Mouse (Mus musculus) embryonic facial prominence, embryonic 11.5 days (tissue): Measurements from ENCODE around the gene Tex264. TPM values are rescaled to one million over a fixed set of nuclear protein-coding genes. Genes with fewer than 3 reads are reported as not detected.
A peak's percentile ranks its signal among the peaks of the same experiment; 100 is the strongest.

Experiments
- ATAC-seq: fragments of 200-750 bp; cut with Nextera tagmentation; replicated peaks from 2 replicates; pipeline ENCODE4 v1.8.0; 2017; ENCODE audit warnings: low read depth; ENCODE audit not compliant: insufficient number of reproducible peaks, low FRiP score, low TSS enrichment
- DNase-seq: peaks from one replicate; pipeline ENCODE4 v3.0.0-alpha.2; 2015; ENCODE audit warnings: low spot score
- H3K27ac ChIP-seq: fragments of 300-500 bp; sonication (generic); replicated peaks from 2 replicates; pipeline ENCODE4 v1.5.1; 2014; ENCODE audit warnings: mild to moderate bottlenecking, low read depth, low read length, control low read depth
- H3K27me3 ChIP-seq: fragments of 300-500 bp; sonication (generic); 2 replicates; pipeline ENCODE4 v1.6.1; 2014; ENCODE audit warnings: mild to moderate bottlenecking, low read length, moderate library complexity, mixed read lengths; ENCODE audit not compliant: control insufficient read depth, insufficient read depth
- H3K36me3 ChIP-seq: fragments of 300-500 bp; sonication (generic); replicated peaks from 2 replicates; pipeline ENCODE4 v1.6.1; 2014; ENCODE audit warnings: low read depth, mild to moderate bottlenecking, low read length, moderate library complexity, mixed read lengths; ENCODE audit not compliant: control insufficient read depth, insufficient read depth
- H3K4me1 ChIP-seq: fragments of 300-500 bp; sonication (generic); 2 replicates; pipeline ENCODE4 v1.6.1; 2014; ENCODE audit warnings: low read length, mixed read lengths; ENCODE audit not compliant: control insufficient read depth, insufficient read depth
- H3K4me2 ChIP-seq: fragments of 300-500 bp; sonication (generic); 2 replicates; pipeline ENCODE4 v1.6.1; 2014; ENCODE audit warnings: low read depth, mild to moderate bottlenecking, control low read depth, low read length, moderate library complexity
- H3K4me3 ChIP-seq: fragments of 300-500 bp; sonication (generic); 2 replicates; pipeline ENCODE4 v1.5.1; 2014; ENCODE audit warnings: low read depth, low read length, control low read depth
- H3K9ac ChIP-seq: fragments of 300-500 bp; sonication (generic); replicated peaks from 2 replicates; pipeline ENCODE4 v1.6.1; 2014; ENCODE audit warnings: mild to moderate bottlenecking, control low read depth, low read length
- H3K9me3 ChIP-seq: fragments of 300-500 bp; sonication (generic); replicated peaks from 2 replicates; pipeline ENCODE4 v1.6.1; 2016; ENCODE audit warnings: mild to moderate bottlenecking, low read length, inconsistent platforms, mixed read lengths; ENCODE audit not compliant: control insufficient read depth
- WGBS: fragments of 180-500 bp; shearing (Covaris S2); extraction: QIAGEN DNeasy Blood & Tissue Kit; methylation state at CpG from one replicate; pipeline ENCODE4 v1.1.7; 2014; 5-methylcytosine and 5-hydroxymethylcytosine counted together
- polyA plus RNA-seq: library from polyadenylated mRNA; unstranded; fragments of >200 nt; fragmentation: Nextera tagmentation; extraction: Ambion mirVana; gene quantifications from 2 replicates; pipeline ENCODE4 v1.2.1, GENCODE M21; 2014

The Tex264 gene
- polyA plus RNA-seq, 1 experiment from 2014 or later: 32.1 TPM

- Histone ChIP-seq H3K27ac (no peak overlapping the region), H3K4me3 (no peak overlapping the region)
- DNase-seq: no peak
Measured at GRCm38 (mm10) chr9:106659935-106660334, 25.8 kb downstream of the Tex264 start.

GRCm38 (mm10) chr9:106659441-106659840 lies 26.3 kb downstream of the Tex264 start:
- no peak for DNase-seq
- H3K9ac ChIP-seq: no peak overlapping the region
- peaks cover 4% of the 10 kb centered on the region for H3K4me1 ChIP-seq
- no peak overlapping the region for H3K27ac ChIP-seq
- H3K4me3 ChIP-seq: no peak overlapping the region
- peaks cover 13% of the 10 kb centered on the region for H3K27me3 ChIP-seq
- no peak for ATAC-seq
- WGBS: 28% methylated on average over 7 of the region's 7 CpGs
- no peaks in the 10 kb centered on the region for H3K9me3 ChIP-seq
- no peaks in the 10 kb centered on the region; the same call in none of the 2 replicates for H3K36me3 ChIP-seq
- H3K4me2 ChIP-seq: no peak overlapping the region

More at GRCm38 (mm10) chr9:106659935-106660334, 25.8 kb downstream of the Tex264 start:
- Histone ChIP-seq H3K27me3 (peaks cover 8% of the 10 kb centered on the region), H3K4me1 (peaks cover 4% of the 10 kb centered on the region), H3K9ac (no peak overlapping the region), H3K4me2 (no peak overlapping the region), H3K9me3 (no peaks in the 10 kb centered on the region), H3K36me3 (no peaks in the 10 kb centered on the region; the same call in none of the 2 replicates)
- no peak for ATAC-seq
- 72% methylated on average over 1 of the region's 1 CpGs for WGBS

- no peaks in the 10 kb centered on the region; the same call in none of the 2 replicates for H3K36me3 ChIP-seq
- no peak for DNase-seq
- H3K27ac ChIP-seq: no peak overlapping the region
- WGBS: 54% methylated on average over 5 of the region's 5 CpGs
- no peak for ATAC-seq
- no peak overlapping the region for H3K4me2 ChIP-seq
- H3K9ac ChIP-seq: no peak overlapping the region
- H3K4me3 ChIP-seq: no peak overlapping the region
- H3K27me3 ChIP-seq: peaks cover 13% of the 10 kb centered on the region
- peaks cover 4% of the 10 kb centered on the region for H3K4me1 ChIP-seq
- H3K9me3 ChIP-seq: no peaks in the 10 kb centered on the region
Measured at GRCm38 (mm10) chr9:106657592-106657991, 28.1 kb downstream of the Tex264 start.

GRCm38 (mm10) chr9:106656820-106657219 lies 28.9 kb downstream of the Tex264 start:
- Histone ChIP-seq H3K27me3 (peaks cover 13% of the 10 kb centered on the region), H3K4me1 (peaks cover 4% of the 10 kb centered on the region), H3K36me3 (no peaks in the 10 kb centered on the region; the same call in 1 of the 2 replicates), H3K27ac (no peak overlapping the region), H3K9me3 (no peaks in the 10 kb centered on the region), H3K4me3 (no peak overlapping the region), H3K4me2 (no peak overlapping the region), H3K9ac (no peak overlapping the region)
- no peak for DNase-seq
- no peak for ATAC-seq
- WGBS: 33% methylated on average over 5 of the region's 5 CpGs

- Histone ChIP-seq H3K4me2 (peak within 1 kb of the TSS; percentile 67), H3K9ac (peak within 1 kb of the TSS; percentile 32; the same call in 1 of the 2 replicates), H3K9me3 (no peaks in the 10 kb centered on the region), H3K27ac (no peak within 1 kb of the TSS), H3K4me1 (peaks cover 4% of the 10 kb centered on the region), H3K36me3 (no peaks in the 10 kb centered on the region), H3K4me3 (peak within 1 kb of the TSS; percentile 28), H3K27me3 (peaks cover 13% of the 10 kb centered on the region)
- under 1% methylated on average over 37 of the region's 44 CpGs for WGBS
- ATAC-seq: peak; percentile 83
- peak; percentile 86 for DNase-seq
Measured at GRCm38 (mm10) chr9:106655884-106656720, 29.6 kb downstream of the Tex264 start, which contains the start of gene Grm2. TSS of gene Grm2 (minus strand) at chr9:106656082.

- no peak overlapping the region for H3K4me2 ChIP-seq
- peak; percentile 12 for DNase-seq
- peaks cover 4% of the 10 kb centered on the region for H3K4me1 ChIP-seq
- H3K27me3 ChIP-seq: peaks cover 13% of the 10 kb centered on the region
- H3K4me3 ChIP-seq: no peak overlapping the region
- WGBS: 83% methylated on average over 1 of the region's 1 CpGs
- H3K27ac ChIP-seq: no peak overlapping the region
- no peaks in the 10 kb centered on the region for H3K9me3 ChIP-seq
- no peak for ATAC-seq
- H3K36me3 ChIP-seq: no peaks in the 10 kb centered on the region
- H3K9ac ChIP-seq: no peak overlapping the region
Measured at GRCm38 (mm10) chr9:106652720-106653119, 33.0 kb downstream of the Tex264 start.

- no peak overlapping the region for H3K27ac ChIP-seq
- ATAC-seq: no peak
- H3K4me2 ChIP-seq: no peak overlapping the region
- H3K27me3 ChIP-seq: no peaks in the 10 kb centered on the region
- WGBS: 75% methylated on average over 27 of the region's 27 CpGs
- no peaks in the 10 kb centered on the region for H3K9me3 ChIP-seq
- H3K36me3 ChIP-seq: no peaks in the 10 kb centered on the region
- no peak for DNase-seq
- no peaks in the 10 kb centered on the region for H3K4me1 ChIP-seq
- H3K4me3 ChIP-seq: no peak overlapping the region
- no peak overlapping the region for H3K9ac ChIP-seq
Measured at GRCm38 (mm10) chr9:106647226-106647625, 38.5 kb downstream of the Tex264 start.

GRCm38 (mm10) chr9:106645684-106646271 lies 39.9 kb downstream of the Tex264 start:
- no peak for DNase-seq

More at GRCm38 (mm10) chr9:106645684-106646271, 39.9 kb downstream of the Tex264 start:
- Histone ChIP-seq H3K27ac (no peak overlapping the region), H3K27me3 (no peaks in the 10 kb centered on the region), H3K9me3 (no peaks in the 10 kb centered on the region), H3K36me3 (no peaks in the 10 kb centered on the region), H3K4me1 (no peaks in the 10 kb centered on the region), H3K4me3 (no peak overlapping the region), H3K4me2 (no peak overlapping the region), H3K9ac (no peak overlapping the region)
- no peak for ATAC-seq
- 80% methylated on average over 9 of the region's 9 CpGs for WGBS
